Mouse (Mus musculus): Measurements from ENCODE around the gene BC055324.
A peak's percentile ranks its signal among the peaks of the same experiment; 100 is the strongest.
"Not testable (repeated sequence)": the region's sequence is repeated elsewhere in the genome, so short reads cannot be mapped to it uniquely, and the experiment has no call there.

The BC055324 gene

DNA sequence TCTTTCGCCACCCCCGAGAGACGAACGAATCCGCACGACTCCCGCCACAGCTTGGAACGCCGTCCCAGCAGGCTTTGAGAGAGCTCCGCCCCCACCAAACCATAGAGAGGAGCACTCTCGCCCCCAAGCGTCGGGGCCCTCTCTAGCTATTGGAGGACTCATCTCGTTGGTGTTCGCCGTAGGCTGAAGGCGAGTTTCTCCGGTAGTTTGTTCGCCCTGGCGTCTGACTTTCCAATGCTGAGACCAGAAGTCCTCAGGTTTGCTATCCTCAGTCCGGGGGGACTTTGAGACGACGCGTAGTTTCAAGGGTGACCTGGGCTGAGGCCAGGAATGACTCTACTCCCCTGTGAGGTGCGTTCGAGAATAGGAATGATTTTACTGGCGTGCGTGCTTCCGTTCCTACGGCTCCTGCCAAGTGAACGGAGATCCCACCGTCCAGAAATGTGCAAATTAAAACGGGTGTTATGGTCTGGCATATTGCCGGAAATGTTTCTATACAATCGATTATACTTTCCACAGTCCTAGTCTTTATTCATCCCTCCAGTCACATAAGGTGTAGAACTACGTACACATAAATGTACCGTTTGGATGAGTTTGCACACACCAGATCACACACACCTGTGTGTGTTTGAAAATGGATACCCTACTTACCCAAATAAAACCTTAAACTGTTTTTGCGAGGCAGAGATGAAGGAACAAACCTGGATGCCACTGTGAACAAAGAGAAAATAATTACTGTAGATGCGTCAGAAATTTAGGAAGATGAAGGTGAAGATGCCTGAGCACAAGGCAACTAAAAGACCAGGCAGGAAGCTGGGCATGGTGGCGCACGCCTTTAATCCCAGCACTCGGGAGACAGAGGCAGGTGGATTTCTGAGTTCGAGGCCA is at the start of gene BC055324, which contains the start of gene Mettl18:
Gene BC055324 (minus strand): TSS at position 76 of the 888 bp plus-strand sequence.
Gene Mettl18 (plus strand): TSS at position 169 of the 888 bp plus-strand sequence.
- DNase-seq = peak; percentile 88 to 90

DNA sequence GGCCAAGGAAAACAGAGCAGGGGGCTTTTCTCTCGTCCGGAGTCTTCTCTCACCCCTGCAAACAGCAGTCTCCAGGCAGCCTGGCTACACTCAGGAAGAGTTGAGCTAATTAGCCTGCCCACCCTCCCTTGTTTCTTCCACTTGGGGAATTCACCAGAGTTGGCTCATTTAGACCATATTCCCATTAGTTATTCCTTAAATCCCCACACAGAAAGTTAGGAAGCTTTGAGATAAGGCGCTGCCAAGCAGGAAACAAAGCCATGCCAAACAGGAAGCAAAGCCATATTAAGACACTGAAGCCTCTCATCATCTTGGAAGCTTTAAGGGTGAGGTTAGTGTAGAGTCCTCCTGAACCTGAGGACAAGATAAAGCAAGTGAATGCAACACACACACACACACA is 49.0 kb upstream of the BC055324 start:
- peak; percentile 7 to 15 for DNase-seq

DNA sequence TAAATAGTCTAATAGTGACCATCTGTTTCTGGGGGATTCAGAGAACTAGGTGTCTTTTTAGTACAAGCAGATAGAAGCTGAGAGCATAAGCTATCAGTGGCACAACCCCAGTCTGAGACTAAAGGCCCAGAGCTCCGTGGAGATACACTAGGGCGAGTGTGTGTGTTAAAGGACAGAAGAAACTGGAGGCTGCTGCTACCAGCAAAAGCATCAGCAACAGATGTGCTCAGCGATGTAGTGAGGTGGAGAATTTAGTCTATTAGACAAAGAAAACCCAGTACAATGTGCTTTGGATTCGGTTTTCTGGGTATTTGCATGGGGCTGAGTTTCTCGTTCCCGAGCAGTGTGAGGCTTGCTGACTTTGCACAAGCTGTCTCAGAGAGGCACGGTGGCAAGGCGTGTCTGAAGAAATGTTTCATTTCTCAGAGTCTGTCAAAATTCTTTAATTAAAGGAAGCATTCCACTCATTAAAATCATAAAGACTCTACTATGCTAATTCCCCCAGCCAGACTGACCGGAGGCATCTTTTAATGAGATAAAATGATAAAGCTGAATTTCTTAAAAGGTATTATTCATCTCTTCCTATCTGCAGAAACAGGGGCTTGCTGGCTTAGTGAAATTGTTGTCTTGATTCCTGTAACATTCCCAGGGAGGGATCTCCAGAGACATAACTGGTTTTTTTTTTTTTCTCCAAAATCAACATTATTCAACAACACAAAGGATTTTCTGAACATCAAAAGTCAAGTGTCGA is 46.0 kb upstream of the BC055324 start:
- no peak for DNase-seq

DNA sequence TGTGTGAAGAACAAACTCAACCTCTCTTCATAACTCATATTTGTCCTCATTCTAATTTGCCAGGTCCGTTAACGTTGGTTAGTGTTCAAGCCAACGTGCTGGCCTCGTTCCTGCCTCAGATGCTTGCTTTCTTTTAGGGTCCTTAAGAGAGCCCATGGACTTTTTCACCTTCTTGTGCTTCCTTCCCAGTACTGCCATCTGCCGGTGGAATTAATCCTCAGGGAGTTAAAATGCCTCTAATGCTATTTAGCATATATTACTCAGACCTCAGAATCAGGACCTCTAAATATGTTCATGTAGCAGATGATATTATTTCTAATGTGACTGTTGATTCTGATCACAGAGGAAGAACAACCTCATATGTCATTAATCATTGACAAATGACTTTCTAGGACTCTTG is 32.8 kb upstream of the BC055324 start:
- DNase-seq = no peak

DNA sequence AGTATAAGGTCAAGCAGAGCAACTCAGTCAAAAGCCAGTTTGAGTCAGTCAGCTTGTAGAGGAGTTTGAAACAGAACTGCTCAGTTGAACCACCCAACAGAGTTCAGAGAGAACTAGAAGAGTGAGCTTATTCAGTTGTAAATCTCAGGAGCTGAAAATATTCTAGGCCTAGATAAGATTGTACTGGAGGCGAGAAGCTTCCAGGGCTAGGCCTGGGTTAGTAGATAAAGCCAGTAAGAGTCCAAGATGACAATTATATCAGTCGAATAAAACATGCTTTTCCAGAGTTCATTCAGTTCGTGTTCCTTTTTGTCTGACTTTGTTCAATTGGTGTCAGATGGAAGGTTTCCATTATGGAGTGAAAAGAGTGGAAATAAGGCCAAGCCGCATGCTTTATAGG is 31.1 kb upstream of the BC055324 start:
- no peak for DNase-seq

DNA sequence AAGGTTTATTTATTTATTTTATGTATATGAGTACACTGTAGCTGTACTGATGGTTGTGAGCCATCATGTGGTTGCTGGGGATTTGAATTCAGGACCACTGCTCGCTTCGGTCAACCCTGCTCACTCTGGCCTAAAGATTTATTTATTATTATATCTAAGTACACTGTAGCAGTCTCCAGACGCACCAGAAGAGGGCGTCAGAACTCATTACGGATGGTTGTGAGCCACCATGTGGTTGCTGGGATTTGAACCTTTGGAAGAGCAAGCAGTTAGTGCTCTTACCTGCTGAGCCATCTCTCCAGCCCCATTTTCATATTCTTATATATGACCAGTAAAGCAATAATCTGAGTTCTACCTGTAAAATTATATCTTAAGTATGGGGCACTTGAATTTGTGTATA is 27.5 kb upstream of the BC055324 start:
- DNase-seq = not testable (repeated sequence)

DNA sequence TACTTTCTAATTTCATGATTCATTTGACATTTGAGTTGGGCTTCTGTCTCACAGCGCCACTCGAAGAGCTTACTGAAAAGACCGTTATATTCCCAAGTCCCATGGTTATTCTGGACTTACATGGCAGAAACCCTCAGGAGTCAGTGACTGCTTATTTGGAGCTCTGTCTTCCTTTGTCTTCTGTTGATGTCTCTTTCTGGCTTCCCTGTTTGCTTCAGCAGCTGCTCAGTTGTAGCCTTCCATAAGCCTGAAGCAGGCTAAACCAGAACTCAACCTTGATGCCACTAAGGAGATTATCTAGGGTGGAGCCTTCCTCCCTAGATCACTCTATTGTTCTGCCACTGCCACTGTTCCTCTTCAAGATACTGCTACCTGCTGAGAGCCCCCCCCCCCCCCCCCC is 26.1 kb upstream of the BC055324 start:
- DNase-seq = not testable (repeated sequence)

- no peak for DNase-seq
These were observed 25.2 kb upstream of the BC055324 start for GRCm38 (mm10) chr1:164019789-164020188.

DNA sequence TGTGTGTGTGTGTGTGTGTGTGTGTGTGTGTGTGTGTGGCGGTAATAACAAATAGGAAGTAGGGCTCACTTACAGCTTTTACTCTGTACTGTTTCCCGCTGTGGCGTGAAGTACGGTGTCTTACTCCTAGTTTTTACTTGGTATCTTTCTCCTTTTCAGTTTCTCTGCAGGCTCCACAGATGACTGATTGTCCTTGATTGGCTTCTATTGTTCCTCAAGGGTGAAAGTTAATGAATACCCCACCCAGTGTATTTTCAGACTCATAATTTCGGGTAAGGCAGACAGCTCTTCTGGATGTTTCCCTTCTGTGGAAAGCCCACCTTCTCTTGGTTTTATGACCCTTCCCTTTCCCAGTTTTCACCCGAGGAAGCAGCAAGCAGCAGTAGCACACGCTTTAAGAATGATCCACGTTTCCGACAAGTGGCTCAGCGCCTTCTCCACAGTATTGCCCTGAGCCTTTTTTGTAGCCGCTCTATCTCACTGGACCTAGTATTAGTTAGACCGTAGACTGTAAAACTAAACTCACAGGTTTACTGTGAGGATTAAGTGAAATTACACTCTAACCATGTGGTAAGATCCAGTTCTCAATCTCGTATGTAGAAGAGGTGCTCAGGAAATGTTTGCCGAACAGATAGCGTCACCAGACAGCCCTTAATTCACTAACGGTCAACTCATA is 23.8 kb upstream of the BC055324 start:
- DNase-seq = no peak

DNA sequence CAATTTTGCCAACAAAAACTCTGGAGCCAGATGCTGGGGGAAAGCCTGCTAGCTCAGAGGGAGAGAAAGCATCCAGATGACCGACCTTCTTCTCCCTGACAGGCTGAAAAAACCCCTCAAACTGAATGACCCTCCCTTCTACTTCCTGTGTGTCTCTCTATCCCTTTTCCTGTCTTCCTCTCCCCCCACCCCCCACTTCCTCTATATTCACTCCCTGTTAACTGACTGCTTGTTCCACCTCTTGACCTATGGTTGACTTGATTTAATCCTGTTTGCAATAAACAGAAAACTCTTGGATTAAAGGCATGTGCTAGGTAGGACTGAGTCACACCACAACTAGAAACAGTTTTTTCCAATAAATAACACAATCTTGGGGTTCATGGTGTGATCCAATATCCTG is 20.0 kb upstream of the BC055324 start:
- DNase-seq = no peak

GRCm38 (mm10) chr1:164009235-164009634 is 14.6 kb upstream of the BC055324 start:
- DNase-seq = no peak

GRCm38 (mm10) chr1:164004311-164004710 is 9.7 kb upstream of the BC055324 start:
- DNase-seq = no peak

DNA sequence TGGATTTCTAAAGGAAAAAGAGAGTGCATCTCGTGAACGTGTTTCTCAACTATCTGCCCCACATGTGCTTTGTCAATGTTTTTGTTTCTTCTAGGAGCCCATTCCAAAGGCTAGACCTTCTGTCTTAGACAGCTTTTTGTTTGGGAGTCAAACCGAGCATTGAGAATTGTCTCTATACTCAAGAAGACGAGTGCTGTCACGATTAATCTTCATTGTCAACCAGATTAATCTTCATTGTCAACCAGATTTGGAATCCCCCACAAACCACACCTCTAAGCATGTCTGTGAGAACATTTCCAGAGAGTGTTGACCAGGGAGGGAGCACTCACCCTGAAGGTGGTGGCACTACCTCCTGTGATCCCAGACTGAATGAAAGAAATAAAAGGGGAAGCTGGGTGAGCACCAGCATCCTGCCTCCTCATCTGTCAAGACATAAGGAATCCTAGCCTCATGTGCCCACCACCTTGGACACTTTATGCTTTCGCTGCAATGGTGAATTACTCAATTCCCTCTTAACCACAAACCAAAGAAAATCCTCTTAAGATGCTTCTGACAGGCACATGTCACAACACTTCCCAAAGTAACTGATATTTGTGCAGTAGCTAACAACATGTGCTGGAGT is 7.3 kb upstream of the BC055324 start:
- no peak for DNase-seq

- no peak for DNase-seq
These were observed 965 bp upstream of the BC055324 start for GRCm38 (mm10) chr1:163995609-163995913.

DNA sequence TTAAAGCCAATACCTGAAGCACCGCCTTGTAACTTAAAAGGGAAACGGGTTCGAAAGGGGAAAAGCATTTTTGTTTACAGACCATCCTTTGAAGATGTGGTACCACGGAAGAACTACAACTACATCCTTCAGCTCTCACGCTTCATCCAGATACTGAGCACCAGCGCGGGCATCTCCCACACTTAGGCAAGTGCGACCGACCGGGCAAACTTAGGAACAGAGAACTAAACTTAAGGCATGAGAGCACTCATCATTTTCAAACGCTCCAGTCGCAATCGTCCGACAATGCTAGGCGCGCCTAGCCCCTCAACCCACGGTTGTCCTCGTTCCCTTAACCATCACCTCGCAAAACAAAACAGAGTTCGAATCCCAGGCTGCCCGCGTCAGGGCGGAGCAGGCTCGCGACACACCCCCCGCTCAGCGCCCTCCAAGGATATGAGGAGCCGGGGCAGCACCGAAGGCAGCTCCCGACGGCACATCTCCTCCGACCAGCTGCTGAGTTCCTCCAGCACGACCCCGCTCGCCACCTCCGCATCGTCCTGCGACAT is 349 bp downstream of the BC055324 start:
- no peak for DNase-seq

GRCm38 (mm10) chr1:163992371-163992770 is 2.2 kb downstream of the BC055324 start:
- no peak for DNase-seq

DNA sequence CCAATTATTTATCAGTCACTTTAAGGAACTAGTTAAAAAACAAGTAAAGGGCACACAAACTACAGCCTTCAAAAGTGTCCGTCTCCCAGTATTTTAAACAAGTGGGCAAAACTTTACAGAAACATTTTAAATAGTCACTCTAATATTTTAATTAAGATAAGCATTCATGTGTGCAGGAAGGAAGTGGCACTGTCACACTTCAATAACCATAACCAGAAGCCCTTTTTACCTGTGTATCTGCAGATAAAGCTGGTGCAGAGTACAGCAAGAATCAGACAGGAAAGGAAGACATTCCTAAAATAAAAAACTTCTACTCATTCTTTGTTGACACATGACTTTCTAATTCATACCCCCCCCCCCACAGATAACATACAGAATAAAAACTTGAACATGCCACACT is 18.1 kb downstream of the BC055324 start:
- DNase-seq = no peak

DNA sequence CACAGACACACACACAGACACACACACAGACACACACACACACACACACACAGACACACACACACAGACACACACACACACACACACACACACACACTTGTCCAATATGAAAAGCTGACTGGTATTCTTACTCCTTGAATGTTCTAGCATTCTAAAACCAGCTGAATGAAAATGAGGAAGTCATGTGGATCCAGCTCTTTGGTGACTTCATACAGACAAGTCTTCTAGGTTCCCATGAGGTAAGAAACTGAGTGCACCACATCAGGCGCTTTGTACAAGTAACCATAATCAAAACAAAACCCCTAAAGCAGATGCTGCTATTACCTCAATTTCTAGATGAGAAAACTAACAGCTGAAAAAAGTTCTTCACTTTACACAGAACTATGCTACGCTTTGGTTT is 19.5 kb downstream of the BC055324 start:
- DNase-seq = no peak

DNA sequence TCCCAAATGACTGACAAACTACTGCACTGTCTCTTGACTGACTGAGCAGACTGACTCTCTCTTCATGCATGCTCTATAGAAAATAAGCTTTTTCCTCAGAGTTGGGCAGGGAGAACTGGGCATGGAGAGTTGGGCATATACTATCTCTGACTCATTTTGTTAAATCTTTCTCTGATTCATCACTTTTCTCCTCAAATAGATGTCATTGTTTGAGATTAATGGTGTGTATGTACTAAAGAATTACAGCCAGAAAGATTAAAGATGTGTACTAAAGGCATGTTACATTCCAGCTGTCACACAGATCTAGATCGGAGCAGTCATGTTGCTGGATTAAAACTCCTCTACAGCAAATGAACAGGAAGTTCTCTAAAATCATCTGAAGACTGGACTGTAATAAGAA is 20.1 kb downstream of the BC055324 start:
- DNase-seq = no peak

GRCm38 (mm10) chr1:163964008-163964689 is 30.4 kb downstream of the BC055324 start:
- DNase-seq = no peak

GRCm38 (mm10) chr1:163958036-163958435 is 36.6 kb downstream of the BC055324 start:
- no peak for DNase-seq

GRCm38 (mm10) chr1:163953396-163953795 is 41.2 kb downstream of the BC055324 start:
- no peak for DNase-seq

All from lung, adult 18-20 months (tissue).